Mouse (Mus musculus) urinary bladder, postnatal 14 days (tissue): ENCODE measurements around the gene Hivep2.

Source experiments
- DNase-seq: peaks from one replicate; pipeline ENCODE4 v3.0.0; 2021; ENCODE audit warnings: low spot score

Gene Hivep2

DNA sequence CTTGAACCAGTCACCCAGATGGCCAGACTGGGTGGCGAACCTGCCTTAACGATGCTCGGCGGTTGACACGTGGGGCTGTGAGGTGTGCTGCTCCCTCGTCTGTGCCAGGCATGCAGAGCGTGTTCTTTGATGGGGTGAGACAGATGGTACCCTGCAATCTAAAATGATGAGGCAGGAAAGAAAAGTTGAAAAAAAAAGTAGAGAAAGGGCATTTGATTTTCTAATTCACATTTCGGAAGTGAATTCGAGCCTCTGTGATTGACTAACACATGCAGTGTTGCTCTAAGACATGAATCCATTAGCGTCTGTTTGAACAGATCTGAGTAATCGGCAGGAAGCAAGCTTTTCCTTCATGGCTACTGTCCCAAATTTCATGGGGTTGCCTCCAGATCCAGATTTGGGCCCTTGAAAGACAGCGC, 119.4 kb downstream of the Hivep2 start:
- no peak for DNase-seq

GRCm38 (mm10) chr10:14085882-14086515, 120.1 kb downstream of the Hivep2 start:
- peak; percentile 11 for DNase-seq

DNA sequence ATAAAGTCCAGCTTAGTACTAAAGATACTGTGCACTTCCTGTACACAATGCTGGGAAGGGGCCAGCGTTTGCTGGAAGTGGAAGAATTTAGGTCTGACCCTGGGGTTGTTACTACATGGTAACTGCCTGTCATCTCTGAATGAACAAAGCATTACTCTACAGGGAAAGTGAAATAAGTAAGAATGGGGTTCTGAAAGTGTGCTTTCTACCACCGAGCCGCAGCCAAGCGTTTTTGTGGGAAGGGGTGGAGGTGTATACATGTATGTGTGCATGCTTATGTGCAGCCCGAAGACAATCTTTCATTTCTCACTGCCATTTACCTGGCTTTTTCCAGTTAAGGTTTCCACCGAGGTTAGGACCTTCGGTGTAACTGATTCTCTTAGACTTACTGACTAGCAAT, 121.4 kb downstream of the Hivep2 start:
- no peak for DNase-seq

DNA sequence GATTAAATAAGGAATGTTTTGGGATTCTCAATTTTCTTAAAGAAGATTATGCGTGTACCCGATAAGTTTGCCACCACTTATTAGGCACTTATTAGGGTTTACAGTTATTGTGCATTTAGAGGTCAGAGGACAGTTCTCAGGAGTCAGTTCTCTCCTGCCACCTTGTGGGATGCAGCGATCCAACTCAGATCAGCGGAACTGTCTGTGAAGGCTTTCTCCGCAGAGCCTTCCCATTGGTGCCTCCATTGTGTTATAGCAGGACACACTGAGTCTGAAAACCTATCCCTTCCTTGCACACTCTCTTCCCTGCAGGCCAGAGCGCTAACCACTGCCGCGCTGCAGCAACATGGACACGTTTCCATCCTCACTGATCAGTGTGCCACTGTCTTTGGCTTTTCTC, 123.6 kb downstream of the Hivep2 start:
- DNase-seq = peak; percentile 13

- DNase-seq = no peak
These were observed 128.2 kb downstream of the Hivep2 start for GRCm38 (mm10) chr10:14094033-14094432.

DNA sequence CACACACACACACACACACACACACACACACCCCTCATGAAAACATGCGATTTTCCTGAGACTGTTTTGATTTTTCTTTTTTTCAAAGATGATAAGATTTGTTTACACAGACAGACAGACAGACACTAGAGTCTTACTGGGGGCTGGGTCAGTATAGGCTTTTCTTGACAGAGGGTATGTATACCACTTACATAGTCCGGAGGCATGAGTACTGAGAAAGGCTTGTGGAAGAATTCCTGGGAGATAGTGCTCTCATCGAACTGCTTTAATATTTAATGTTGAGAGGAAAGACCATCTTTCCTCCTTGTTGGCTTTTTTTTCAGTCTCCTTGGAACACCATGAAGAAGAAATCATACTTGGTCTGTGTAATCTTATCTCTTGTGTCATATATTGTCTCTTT, 130.2 kb downstream of the Hivep2 start:
- no peak for DNase-seq

- no peak for DNase-seq
These were observed 133.3 kb downstream of the Hivep2 start for GRCm38 (mm10) chr10:14099182-14099581.

GRCm38 (mm10) chr10:14100041-14100440, 134.2 kb downstream of the Hivep2 start:
- no peak for DNase-seq

DNA sequence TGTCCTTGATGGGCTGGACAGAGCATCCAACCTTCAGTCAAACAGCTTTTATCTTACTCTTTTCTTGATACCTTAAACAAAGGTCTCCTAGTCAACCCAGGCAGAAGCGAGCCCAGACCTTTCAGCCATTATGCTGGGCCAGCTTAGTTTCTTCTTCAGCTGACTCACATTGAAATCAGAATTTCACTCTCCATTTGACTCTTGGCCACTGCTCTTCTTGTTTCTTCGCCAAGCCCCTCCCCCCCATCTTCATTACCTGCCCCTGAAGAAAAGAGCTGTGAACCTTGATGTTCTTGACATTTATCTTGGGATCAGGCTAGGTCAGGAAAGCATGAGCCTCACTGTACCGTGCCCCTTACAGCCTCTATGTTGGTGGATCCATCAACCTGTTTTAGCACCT, 135.0 kb downstream of the Hivep2 start:
- no peak for DNase-seq

- DNase-seq = no peak
These were observed 136.1 kb downstream of the Hivep2 start for GRCm38 (mm10) chr10:14101966-14102365.

- no peak for DNase-seq
These were observed 142.3 kb downstream of the Hivep2 start for GRCm38 (mm10) chr10:14107980-14108671.

DNA sequence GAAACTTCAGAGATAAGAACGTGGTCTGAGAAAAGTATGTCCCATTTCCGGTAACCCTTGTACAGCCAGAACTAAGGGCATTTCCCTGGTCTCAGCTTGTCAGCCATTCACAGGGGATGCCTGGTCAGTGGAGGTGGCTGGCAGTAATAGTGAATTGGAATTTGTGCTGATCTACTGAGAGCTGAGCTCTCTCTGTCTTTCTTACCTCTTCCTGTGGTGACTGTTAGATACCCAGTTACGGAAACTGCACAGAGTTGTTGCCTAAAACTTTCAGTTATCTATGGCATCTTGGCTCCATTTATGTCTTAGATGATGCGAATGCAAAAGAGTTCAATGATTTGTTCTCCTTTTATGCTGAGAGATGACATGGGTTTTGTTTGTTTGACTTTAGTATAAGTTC, 150.0 kb downstream of the Hivep2 start:
- no peak for DNase-seq

DNA sequence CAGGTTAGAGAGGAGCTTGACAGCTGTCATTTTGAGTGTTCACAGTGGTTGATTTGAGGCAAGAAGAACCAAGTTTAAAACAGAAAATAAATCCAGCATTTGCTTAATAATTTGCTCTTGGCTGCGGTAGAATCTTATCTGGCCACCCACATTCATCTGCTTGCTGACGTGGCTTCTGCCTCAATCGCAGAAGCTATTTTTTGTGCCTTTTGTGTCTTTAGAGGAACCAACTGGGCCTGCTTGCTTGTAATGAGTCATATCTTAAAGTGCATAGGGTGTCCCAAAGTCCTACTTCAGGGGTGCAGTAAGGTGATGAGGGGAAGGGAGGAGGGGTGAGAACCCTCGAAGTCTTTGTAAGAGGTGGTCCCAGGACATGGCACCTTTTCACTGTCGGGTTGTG, 151.1 kb downstream of the Hivep2 start:
- no peak for DNase-seq

GRCm38 (mm10) chr10:14119201-14119600, 153.3 kb downstream of the Hivep2 start:
- no peak for DNase-seq

DNA sequence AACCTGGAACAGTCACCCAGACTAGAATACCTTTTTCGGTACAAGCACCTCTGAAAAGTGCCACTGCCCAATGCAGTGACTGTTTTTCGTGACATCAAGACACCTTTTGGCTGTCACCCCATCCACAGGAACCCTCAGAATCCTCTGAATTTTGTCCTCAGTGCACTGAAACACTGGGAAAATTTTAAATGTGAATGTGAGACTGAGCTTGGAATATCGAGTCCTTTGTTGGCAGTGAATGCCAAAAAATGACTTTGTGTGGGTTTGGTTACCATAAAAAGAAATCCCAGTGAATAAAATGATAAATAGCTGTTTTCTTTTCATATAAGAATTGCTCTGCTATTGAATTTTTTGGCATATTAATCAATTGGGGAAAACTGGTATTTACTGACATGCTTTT, 154.6 kb downstream of the Hivep2 start:
- no peak for DNase-seq

GRCm38 (mm10) chr10:14127826-14128225, 162.0 kb downstream of the Hivep2 start:
- DNase-seq = no peak

GRCm38 (mm10) chr10:14130270-14130669, 164.4 kb downstream of the Hivep2 start:
- DNase-seq = no peak

GRCm38 (mm10) chr10:14131307-14131706, 165.4 kb downstream of the Hivep2 start:
- no peak for DNase-seq

GRCm38 (mm10) chr10:14132061-14132460, 166.2 kb downstream of the Hivep2 start:
- DNase-seq = no peak

GRCm38 (mm10) chr10:14132937-14133336, 167.1 kb downstream of the Hivep2 start:
- no peak for DNase-seq

DNA sequence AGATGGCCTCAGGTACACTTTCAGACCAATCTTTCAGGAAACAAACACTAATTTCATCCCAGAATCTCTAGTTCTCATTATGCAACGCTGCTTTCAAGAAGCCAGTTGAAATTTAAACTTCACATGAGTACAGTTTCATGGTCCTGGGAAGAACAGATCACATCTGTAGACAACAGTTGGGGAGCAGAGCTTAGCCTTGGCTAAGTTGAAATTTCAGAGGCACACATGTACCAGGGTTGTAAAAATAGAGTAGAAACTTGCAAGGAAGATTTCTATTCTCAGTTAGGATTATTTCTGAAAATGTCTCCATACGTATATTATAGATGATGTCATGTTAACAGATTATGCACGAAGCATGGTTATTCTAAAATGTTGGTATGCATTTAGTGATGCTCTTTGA, 172.8 kb downstream of the Hivep2 start:
- DNase-seq = no peak

- DNase-seq = no peak
These were observed 179.0 kb downstream of the Hivep2 start for GRCm38 (mm10) chr10:14144840-14145239.

- DNase-seq = no peak
These were observed 199.0 kb downstream of the Hivep2 start for GRCm38 (mm10) chr10:14164829-14165228.
